Comparison of ENCODE assay signal across 24 mouse cellular contexts in the genomic region with DNA sequence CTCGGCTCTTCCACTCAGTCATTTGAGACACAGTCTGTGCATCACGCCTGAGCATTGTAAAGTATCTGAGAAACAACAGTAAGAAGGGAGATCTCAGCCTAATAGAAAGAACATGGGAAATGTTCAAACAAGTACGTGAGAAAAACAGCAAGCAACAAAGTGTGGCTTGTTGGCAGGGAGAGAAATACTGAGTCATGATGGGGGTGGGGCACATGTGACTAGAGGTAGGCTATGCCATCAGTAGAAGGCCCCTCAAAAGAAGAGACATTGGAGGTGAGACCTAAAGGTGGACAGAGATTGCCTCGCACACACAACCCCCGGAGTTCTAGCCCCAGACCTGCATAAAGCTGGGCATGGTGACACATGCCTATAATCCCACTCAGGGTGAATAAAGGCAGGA. TPM values are rescaled to one million over a fixed set of nuclear protein-coding genes. Genes with fewer than 3 reads are reported as not detected.
DNase-seq lines count a peak whose midpoint lies in the region; ATAC-seq lines count a peak whose summit lies in the region.
"Had no signal": no experiment of that assay in that cellular context is flagged by ENCODE, and none has a peak within 500 bp of the region (broad histone marks: within the 10 kb centered on the region; RNA-seq: fewer than 3 reads in every experiment).

No protein-coding gene starts in this region.

- peak; percentile 34 for DNase-seq in heart, adult 11 months
- DNase-seq in heart, postnatal 36 days = no peak
- DNase-seq in 3T3-L1 (ENCODE audit: low read depth, low spot score) = peak; percentile 42
- no peak for DNase-seq in urinary bladder, postnatal 36 days (ENCODE audit: low spot score in 2 of 2)
- no peak for DNase-seq in thymus, postnatal 0 days (ENCODE audit: low spot score)
- no peak for DNase-seq in spleen, adult 12 weeks (ENCODE audit: low spot score)
- DNase-seq: adrenal gland, adult 2 months; adrenal gland, postnatal 36 days; cerebellum, adult 2 months; cerebellum, postnatal 14 days; gastrocnemius, postnatal 25 days; heart, adult 18-20 months; kidney, adult 8-10 months; kidney, postnatal 10 days; layer of hippocampus, postnatal 36 days; lung, postnatal 36 days; thymus, postnatal 25 days had no signal

- ATAC-seq in erythroblast, adult 5-6 weeks (replicated peaks; ENCODE audit: low FRiP score, poor library complexity, severe bottlenecking) = peak; percentile 61
- peak; percentile 29 for ATAC-seq in liver, embryonic 15.5 days (ENCODE audit: insufficient read depth)
- ATAC-seq: forebrain, embryonic 13.5 days; hindbrain, postnatal 0 days; midbrain, embryonic 16.5 days had no signal

- peaks cover 79% of the 10 kb centered on the region for H3K4me1 ChIP-seq in liver, embryonic 15.5 days (replicated peaks)

- WGBS in liver, embryonic 15.5 days (ENCODE audit: insufficient replicate concordance) = 68% methylated on average over 5 of the region's 5 CpGs

- H3K27me3 ChIP-seq in liver, embryonic 15.5 days = no peaks in the 10 kb centered on the region
- H3K27me3 ChIP-seq: forebrain, embryonic 13.5 days had no signal

- H3K27ac ChIP-seq in liver, embryonic 15.5 days (replicated peaks) = peak overlapping the region; percentile 74
- H3K27ac ChIP-seq: forebrain, embryonic 13.5 days; hindbrain, embryonic 12.5 days; hindbrain, postnatal 0 days had no signal

- H3K4me3 ChIP-seq in liver, embryonic 15.5 days (replicated peaks) = no peak overlapping the region
- H3K4me3 ChIP-seq: forebrain, embryonic 13.5 days; hindbrain, embryonic 12.5 days had no signal

- no peak overlapping the region for H3K9ac ChIP-seq in liver, embryonic 15.5 days
- H3K9ac ChIP-seq: forebrain, embryonic 13.5 days; hindbrain, embryonic 12.5 days had no signal

- H3K4me2 ChIP-seq in liver, embryonic 15.5 days = 0 out of 2 replicates have a peak overlapping the region, but pooled peaks have one; percentile 11
- H3K4me2 ChIP-seq: forebrain, embryonic 13.5 days; hindbrain, embryonic 12.5 days; midbrain, embryonic 11.5 days had no signal

- intact Hi-C loops in heart, postnatal 36 days (cut with DNase I) = no loop called here

- no peaks in the 10 kb centered on the region for H3K36me3 ChIP-seq in liver, embryonic 15.5 days (replicated peaks)
- H3K36me3 ChIP-seq: hindbrain, embryonic 12.5 days had no signal

- H3K9me3 ChIP-seq in liver, embryonic 15.5 days (replicated peaks) = no peaks in the 10 kb centered on the region
- H3K9me3 ChIP-seq: forebrain, embryonic 13.5 days; hindbrain, embryonic 12.5 days had no signal

RNA-seq across cellular contexts. Expression of gene Eid1, which starts 7.7 kb away (rescaled TPM):
- total RNA-seq in heart, postnatal 36 days (2021) = 10 to 100 TPM; 52.2 to 58.0 TPM
- 32.4 and 46.3 TPM in 2 replicates for total RNA-seq in erythroblast, adult 5-6 weeks (2015; ENCODE audit: low replicate concordance)
- total RNA-seq in erythroblast, adult 5-6 weeks (2017; ENCODE audit: low replicate concordance) = 39.1 and 39.9 TPM in 2 replicates
- polyA plus RNA-seq in liver, embryonic 15.5 days (2015; fragmentation: Nextera tagmentation; extraction: Ambion mirVana) = 34.4 and 37.1 TPM in 2 replicates
- 89.0 and 97.5 TPM in 2 replicates for polyA plus RNA-seq in thymus, postnatal 0 days (2015; fragmentation: Nextera tagmentation; extraction: Ambion mirVana)

RNA-seq across cellular contexts. Expression of gene Cep152, which starts 40.3 kb away (rescaled TPM):
- total RNA-seq in heart, postnatal 36 days (2021) = 1 to 10 TPM; 1.4 TPM
- total RNA-seq in erythroblast, adult 5-6 weeks (2015; ENCODE audit: low replicate concordance) = 2.1 and 3.8 TPM in 2 replicates
- total RNA-seq in erythroblast, adult 5-6 weeks (2017; ENCODE audit: low replicate concordance) = 11.1 and 18.4 TPM in 2 replicates
- 4.2 and 4.5 TPM in 2 replicates for polyA plus RNA-seq in liver, embryonic 15.5 days (2015; fragmentation: Nextera tagmentation; extraction: Ambion mirVana)
- 7.0 and 7.5 TPM in 2 replicates for polyA plus RNA-seq in thymus, postnatal 0 days (2015; fragmentation: Nextera tagmentation; extraction: Ambion mirVana)

RNA-seq across cellular contexts. Expression of gene Shc4, which starts 58.7 kb away (rescaled TPM):
- total RNA-seq in heart, postnatal 36 days (2021) = under 1 TPM; 0.42 to 0.51 TPM
- 0.38 and 1.3 TPM in 2 replicates for total RNA-seq in erythroblast, adult 5-6 weeks (2015; ENCODE audit: low replicate concordance)
- 1.1 and 2.7 TPM in 2 replicates for total RNA-seq in erythroblast, adult 5-6 weeks (2017; ENCODE audit: low replicate concordance)
- 0.74 and 0.83 TPM in 2 replicates for polyA plus RNA-seq in liver, embryonic 15.5 days (2015; fragmentation: Nextera tagmentation; extraction: Ambion mirVana)
- 0.41 and 0.81 TPM in 2 replicates for polyA plus RNA-seq in thymus, postnatal 0 days (2015; fragmentation: Nextera tagmentation; extraction: Ambion mirVana)

Comparison
In these comparisons a context has a peak if more than half of its experiments do, and no peak if none do; other contexts are left out.
1. DNase-seq: peak in heart, adult 11 months (single experiment) and 3T3-L1 (single experiment); none in heart, postnatal 36 days (0 of 2), urinary bladder, postnatal 36 days (0 of 2), thymus, postnatal 0 days (single experiment) and spleen, adult 12 weeks (single experiment).